Mouse (Mus musculus): ENCODE data around the gene Spg20. TPM values are rescaled to one million over a fixed set of nuclear protein-coding genes. Genes with fewer than 3 reads are reported as not detected.

Spg20 gene
- total RNA-seq, 1 experiment from 2014 or later = 27.1 TPM

DNA sequence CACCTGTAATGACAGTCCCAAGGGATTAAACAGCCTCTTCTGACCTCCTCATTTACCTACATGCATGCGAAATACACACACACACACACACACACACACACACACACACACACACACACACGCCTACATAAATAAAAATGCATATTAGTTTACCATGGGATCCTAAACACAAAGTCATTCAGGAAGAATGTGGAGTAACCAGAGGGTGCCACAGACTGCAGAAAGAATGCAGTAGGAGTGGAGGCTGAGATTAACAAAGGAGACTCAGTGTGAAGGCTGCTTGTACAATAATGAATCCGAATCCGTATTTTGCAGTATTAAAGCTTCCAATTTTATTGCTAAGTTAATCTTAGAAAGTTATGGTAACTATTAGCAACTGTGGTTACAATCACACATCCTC, 33.0 kb downstream of the Spg20 start:
- no peak for ATAC-seq (replicated peaks; ENCODE audit: low read depth, poor library complexity, severe bottlenecking)

DNA sequence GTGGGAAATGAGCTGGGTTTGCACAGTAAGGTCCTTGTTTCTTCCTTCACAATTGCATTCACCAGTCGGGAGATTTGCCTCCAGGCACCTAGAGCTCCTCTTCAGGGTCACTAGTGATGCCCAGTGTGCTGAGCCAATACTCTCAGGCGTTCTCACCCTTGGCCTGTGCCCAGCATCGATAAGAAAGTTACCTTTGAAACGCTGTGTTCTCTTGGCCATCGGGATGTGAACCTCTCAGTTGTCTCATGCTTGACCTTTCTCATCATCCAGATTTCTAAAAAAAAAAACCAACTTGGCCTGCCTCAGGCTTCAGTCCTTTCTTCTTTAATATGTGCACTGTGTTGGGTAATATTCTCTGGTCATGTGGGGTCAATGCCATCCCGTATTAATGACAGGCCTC, 34.5 kb downstream of the Spg20 start:
- ATAC-seq (replicated peaks; ENCODE audit: low read depth, poor library complexity, severe bottlenecking) = no peak

DNA sequence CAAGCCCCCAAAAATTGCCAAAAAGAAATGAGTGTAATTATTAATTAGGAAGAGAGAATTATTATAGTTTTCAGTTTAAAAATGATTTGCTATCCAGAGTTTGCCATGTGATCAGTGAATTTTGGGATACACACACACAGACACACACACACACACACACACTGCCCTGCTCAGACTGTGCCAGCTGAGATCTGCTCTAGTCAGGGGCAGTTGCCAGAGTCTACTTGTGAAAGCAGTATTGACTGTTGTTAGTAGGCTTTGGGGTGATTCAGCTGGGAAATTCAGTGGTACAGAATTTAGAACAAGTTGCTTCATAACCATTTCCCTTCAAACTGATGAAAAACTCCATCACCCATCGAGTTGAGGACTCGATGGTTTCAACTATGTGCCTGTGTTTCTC, 35.2 kb downstream of the Spg20 start:
- no peak for ATAC-seq (replicated peaks; ENCODE audit: low read depth, poor library complexity, severe bottlenecking)

DNA sequence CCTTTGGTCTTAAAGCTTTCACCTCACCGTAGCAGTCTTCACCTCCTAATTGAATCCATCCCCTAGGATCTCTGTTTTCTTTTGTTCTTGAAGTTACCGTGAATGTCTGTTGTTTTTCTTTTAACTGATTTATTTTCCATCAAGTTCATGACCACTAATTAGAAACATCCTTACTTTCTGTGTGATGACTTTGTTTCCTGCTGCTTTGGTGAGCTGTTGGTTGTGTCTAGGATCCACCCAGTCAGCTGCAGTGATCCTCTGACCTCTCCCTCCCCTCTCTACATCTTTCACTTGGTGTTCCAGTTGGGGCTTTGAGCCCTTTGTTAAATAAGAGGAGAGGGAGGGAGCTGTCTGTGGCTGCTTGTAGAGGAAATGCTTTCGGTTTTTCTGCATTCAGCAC, 36.2 kb downstream of the Spg20 start:
- ATAC-seq (replicated peaks; ENCODE audit: low read depth, poor library complexity, severe bottlenecking) = no peak

DNA sequence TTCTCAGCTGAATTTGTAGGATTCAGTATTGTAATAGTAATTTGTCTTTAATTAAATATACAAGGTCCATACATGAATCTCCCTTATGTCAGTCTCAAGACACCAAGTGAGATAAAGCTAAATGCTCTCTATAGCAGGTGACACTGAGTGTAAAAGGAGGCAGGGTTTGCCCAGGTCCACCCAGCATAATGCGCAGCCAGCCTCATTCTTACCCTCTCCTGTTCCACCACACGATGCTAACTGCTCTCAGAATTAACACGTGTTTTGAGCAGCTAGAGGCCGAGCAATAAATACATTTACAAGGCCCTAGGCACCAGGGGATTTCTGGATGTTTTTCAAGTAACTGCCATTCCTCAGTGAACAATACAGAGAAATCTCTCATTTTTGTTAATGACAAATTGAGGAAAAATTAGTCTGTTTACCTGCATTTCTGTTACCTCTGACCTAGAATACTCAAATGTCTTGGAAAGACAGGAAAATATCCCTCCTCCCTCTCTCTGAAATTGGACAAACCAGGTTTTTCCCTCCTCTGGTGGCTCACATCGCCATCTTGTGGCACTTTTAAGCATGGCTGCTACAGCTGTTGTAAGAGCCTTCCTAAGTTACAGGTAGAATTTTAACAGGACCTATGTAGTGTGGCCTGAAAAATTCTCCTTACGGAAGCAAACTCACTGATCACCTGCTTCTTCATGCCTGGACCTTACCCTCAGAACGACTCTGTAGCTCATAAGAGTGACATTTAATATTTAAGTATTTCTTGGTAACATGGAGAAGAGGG, 39.9 kb downstream of the Spg20 start:
- peak; percentile 63; the same call in 1 of the 2 replicates for ATAC-seq (replicated peaks; ENCODE audit: low read depth, poor library complexity, severe bottlenecking)

DNA sequence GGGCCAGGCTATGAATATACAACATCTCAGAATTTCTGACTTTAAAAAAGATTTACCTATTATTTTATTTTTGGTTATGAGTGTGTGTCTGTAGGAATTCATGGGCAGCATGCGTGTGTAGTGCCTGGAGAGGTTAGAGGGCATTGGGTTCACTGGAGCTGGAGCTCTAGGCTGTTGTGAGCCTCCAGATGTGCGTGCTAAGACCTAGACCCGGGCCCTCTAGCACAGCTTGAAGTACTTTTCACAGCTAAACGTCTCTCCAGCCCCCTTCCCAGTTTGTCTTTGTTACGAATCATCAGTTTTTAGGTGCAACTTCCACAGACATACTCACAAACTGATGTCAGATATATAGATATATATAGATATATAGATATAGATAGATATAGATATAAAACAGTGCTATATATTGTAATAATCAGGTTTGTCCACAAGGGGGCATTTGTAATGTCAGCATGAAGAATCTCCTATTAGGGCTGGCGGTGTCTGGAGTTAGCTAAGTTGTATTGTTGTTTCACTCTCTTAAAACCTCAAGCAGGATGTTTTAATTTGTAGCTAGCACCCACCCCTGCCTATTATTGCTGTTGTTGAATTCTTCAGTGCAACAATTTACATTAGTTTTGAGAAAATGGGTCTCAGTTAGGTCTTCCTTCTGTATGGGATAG, 40.9 kb downstream of the Spg20 start:
- peak; percentile 69 for ATAC-seq (replicated peaks; ENCODE audit: low read depth, poor library complexity, severe bottlenecking)

DNA sequence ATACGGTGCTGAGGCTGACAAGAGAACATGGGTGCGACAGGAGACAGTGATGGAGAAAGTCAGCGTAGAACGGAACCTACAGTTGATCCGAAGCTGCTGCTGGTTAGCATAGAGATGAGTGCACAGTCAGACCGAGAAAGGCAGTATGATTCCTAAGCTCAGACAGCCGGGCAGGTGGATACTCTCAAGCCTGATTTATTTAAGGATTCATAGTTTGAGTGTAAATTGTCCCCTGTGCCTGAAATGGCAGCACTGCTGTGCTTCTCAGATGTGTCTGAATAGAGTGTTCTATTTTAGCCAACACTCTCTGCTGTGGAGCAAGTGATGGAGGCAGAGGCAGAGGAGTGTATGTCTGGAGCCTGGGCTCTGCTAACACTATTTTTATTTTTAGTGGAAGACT, 42.3 kb downstream of the Spg20 start:
- no peak for ATAC-seq (replicated peaks; ENCODE audit: low read depth, poor library complexity, severe bottlenecking)

DNA sequence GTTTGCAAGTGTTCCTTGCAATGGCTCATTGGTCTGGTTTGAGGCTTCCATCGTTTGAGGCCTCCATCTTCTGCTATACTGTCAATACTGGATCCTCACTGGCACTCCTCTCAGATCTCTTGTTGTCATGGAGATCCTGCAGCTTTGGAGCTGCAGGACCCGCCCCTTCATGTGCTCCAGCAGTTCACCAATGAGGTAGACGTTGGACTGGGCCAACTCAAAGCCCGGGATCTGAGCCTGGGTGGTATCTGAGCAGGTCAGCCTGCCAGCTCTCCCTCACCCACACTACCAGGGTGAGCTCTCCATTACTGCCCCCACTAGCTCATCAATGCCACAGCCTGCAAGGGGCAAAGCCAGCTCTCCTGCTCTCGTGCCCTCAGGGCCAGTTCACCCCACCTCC, 45.5 kb downstream of the Spg20 start:
- no peak for ATAC-seq (replicated peaks; ENCODE audit: low read depth, poor library complexity, severe bottlenecking)

DNA sequence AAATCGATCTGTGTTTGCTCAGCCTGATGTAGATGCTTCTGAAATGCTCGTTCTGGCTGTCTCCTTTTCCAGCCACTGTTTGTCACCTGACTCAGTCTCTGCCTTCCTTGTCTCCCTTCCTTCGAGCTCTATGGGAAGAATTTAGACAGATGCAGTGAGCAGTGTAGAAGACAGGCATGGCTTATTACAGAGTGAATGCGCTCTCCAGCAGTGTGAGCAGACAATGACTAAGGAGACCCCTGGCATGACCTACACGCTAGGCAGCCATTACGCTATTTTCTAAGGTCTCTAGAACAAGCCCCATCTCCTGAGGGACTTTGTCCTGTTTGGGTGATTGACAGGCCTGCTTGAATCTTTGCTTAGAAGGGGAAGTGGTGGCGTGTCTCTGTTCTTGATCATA, 49.2 kb downstream of the Spg20 start:
- ATAC-seq (replicated peaks; ENCODE audit: low read depth, poor library complexity, severe bottlenecking) = no peak

DNA sequence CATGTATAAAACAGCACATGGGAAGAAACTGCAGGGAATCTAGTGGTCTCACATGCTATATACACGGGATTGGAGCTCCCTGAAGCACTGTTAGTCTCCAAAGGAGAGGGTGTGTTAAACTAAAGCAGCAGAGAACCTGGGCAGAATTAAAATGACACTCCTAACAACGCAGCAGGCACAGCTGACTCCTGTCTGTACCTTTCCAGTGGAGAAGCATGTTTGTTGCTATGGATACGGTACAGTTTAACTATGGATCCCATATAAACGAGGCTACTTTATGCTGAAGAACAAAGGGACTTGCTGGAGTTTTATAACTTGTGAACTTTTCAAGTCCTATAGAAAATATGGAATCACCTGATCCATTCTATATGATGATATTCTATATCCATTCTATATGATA, 51.6 kb downstream of the Spg20 start:
- ATAC-seq (replicated peaks; ENCODE audit: low read depth, poor library complexity, severe bottlenecking) = no peak

DNA sequence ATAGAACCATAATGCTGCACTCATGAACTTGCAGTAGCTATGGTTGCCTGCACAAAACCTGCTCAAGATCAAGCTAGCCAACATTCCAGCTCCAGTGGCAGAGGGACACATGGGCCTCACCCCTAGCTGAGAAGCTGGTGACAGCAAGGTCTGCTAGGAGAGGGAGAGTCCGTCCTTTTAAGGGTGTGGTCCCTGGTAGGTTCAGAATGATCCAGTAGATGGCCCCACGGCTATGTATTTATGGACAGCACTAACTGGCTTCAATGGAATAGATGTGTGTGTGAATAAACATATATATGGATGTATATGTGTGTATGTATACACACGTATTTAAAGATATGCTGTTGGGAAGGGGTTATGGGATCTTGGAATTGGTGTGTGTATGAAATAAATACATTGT, 60.6 kb downstream of the Spg20 start:
- ATAC-seq (replicated peaks; ENCODE audit: low read depth, poor library complexity, severe bottlenecking) = no peak

DNA sequence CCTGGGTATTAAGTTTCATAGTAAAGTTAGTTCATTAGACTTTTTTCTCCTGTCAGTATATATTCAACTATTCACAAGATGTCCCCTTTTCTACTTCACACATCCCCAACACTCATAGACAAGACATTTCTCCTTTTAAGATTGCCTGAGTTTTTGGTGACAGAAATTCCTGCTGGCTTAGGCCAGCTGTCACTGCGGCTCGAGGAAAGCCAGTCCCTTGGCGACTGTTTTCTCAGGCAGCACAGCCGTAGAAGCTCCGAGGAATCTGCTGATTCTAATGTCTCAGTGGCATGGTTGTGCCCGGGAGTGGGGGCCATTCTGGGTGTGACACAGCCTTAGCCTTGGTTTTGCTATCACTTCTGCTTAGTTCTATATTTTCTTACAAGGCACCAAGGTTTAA, 65.4 kb downstream of the Spg20 start:
- ATAC-seq (replicated peaks; ENCODE audit: low read depth, poor library complexity, severe bottlenecking) = no peak

DNA sequence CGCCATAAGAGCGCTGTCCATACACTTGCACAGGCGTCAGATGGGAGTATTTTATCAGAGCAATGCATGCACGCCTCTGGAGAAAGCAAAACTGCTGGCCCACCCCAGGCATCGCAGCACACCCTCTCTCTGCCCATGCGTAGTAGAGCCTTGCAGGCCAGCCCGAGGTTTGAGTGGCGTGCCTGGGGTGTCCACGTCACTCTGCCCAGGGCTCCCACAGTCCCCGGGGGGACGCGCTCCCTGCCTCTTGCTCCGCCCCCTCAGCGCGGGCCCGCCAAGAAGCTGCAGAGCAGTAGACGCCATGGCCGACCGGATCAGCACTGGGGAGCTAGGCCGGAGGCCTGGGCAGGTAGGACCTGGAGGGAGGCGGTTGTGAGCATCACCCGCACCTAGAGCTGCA, 69.9 kb downstream of the Spg20 start, which contains the start of gene Sohlh2:
TSS of gene Sohlh2 (plus strand) at position 263 of the 400 bp plus-strand sequence.
- no peak for ATAC-seq (replicated peaks; ENCODE audit: low read depth, poor library complexity, severe bottlenecking)

Other genes with a start within 250 kb of the Spg20 start
- gene Sertm1, start 196.2 kb upstream of the Spg20 start, total RNA-seq (2017) = not detected in 2 replicates
- gene Ccna1, start 56.6 kb upstream of the Spg20 start, total RNA-seq (2017) = not detected in 2 replicates
- gene Ccdc169, start 25.2 kb downstream of the Spg20 start, total RNA-seq (2017) = 0.41 TPM in 1 of 2 replicates, not detected in the other
- gene Sohlh2, start 69.9 kb downstream of the Spg20 start, total RNA-seq (2017) = not detected in 2 replicates
- not detected in 2 replicates for gene Dclk1, start 130.3 kb downstream of the Spg20 start, total RNA-seq (2017)